Mouse (Mus musculus) adrenal gland, adult 18-20 months (tissue): ENCODE measurements around the gene Akap13. TPM values are rescaled to one million over a fixed set of nuclear protein-coding genes. Genes with fewer than 3 reads are reported as not detected.
"Not testable (repeated sequence)": the region's sequence is repeated elsewhere in the genome, so short reads cannot be mapped to it uniquely, and the experiment has no call there.

Experiments used
- DNase-seq, 2 experiments: peaks; one replicate each; pipeline ENCODE4 v3.0.0; 2021 to 2022; ENCODE audit warnings: low spot score in 2 of 2
- total RNA-seq, 2 experiments: library from RNA; stranded (reverse); gene quantifications; 1 replicate in 1 of 2; 2 replicates in 1 of 2; pipeline ENCODE4 v1.2.3; 2021

The Akap13 gene
- total RNA-seq, 2 experiments from 2014 or later, result 72.4 to 79.4 TPM

- DNase-seq, result no peak
These were observed 139.5 kb downstream of the Akap13 start for GRCm38 (mm10) chr7:75594801-75595200.

GRCm38 (mm10) chr7:75595268-75595667, 139.9 kb downstream of the Akap13 start:
- DNase-seq, result no peak

- no peak for DNase-seq
These were observed 140.9 kb downstream of the Akap13 start for GRCm38 (mm10) chr7:75596058-75596748.

GRCm38 (mm10) chr7:75597840-75598239, 142.5 kb downstream of the Akap13 start:
- DNase-seq, result no peak

GRCm38 (mm10) chr7:75600360-75601075, 145.2 kb downstream of the Akap13 start:
- no peak for DNase-seq

GRCm38 (mm10) chr7:75607248-75607647, 151.9 kb downstream of the Akap13 start:
- DNase-seq, result no peak

- DNase-seq, result no peak
These were observed 153.4 kb downstream of the Akap13 start for GRCm38 (mm10) chr7:75608716-75609115.

- DNase-seq, result no peak
These were observed 154.3 kb downstream of the Akap13 start for GRCm38 (mm10) chr7:75609456-75610262.

GRCm38 (mm10) chr7:75610391-75610790, 155.1 kb downstream of the Akap13 start:
- DNase-seq, result no peak

GRCm38 (mm10) chr7:75611261-75611950, 156.1 kb downstream of the Akap13 start:
- no peak for DNase-seq

GRCm38 (mm10) chr7:75612000-75612682, 156.8 kb downstream of the Akap13 start:
- peak; percentile 42 to 50 for DNase-seq

- DNase-seq, result no peak
These were observed 157.3 kb downstream of the Akap13 start for GRCm38 (mm10) chr7:75612683-75613053.

- no peak for DNase-seq
These were observed 157.9 kb downstream of the Akap13 start for GRCm38 (mm10) chr7:75613240-75613639.

- DNase-seq, result no peak
These were observed 159.5 kb downstream of the Akap13 start for GRCm38 (mm10) chr7:75614826-75615225.

GRCm38 (mm10) chr7:75617246-75617645, 161.9 kb downstream of the Akap13 start:
- not testable (repeated sequence) for DNase-seq

- no peak for DNase-seq
These were observed 163.4 kb downstream of the Akap13 start for GRCm38 (mm10) chr7:75618699-75619098.

GRCm38 (mm10) chr7:75619875-75620274, 164.5 kb downstream of the Akap13 start:
- no peak for DNase-seq

GRCm38 (mm10) chr7:75620395-75620960, 165.1 kb downstream of the Akap13 start:
- DNase-seq, result peak in 1 of 2 experiments; percentile 7

- no peak for DNase-seq
These were observed 165.6 kb downstream of the Akap13 start for GRCm38 (mm10) chr7:75620976-75621375.

- DNase-seq, result no peak
These were observed 172.5 kb downstream of the Akap13 start for GRCm38 (mm10) chr7:75627831-75628230.
